Mouse (Mus musculus) cortical plate, adult 2 months (tissue): ENCODE measurements around the gene Kmt2a. TPM values are rescaled to one million over a fixed set of nuclear protein-coding genes. Genes with fewer than 3 reads are reported as not detected.
A peak's percentile ranks its signal among the peaks of the same experiment; 100 is the strongest.

Experiments
- H3K27ac ChIP-seq: fragments of 200-500 bp; 2 replicates; pipeline ENCODE4 v1.5.1; 2012; ENCODE audit warnings: low read length, control low read depth, inconsistent platforms; ENCODE audit not compliant: insufficient read depth
- H3K4me1 ChIP-seq: fragments of 200-500 bp; 2 replicates; pipeline ENCODE4 v1.6.1; 2011; ENCODE audit warnings: low read length; ENCODE audit not compliant: control insufficient read depth, insufficient read depth
- H3K4me3 ChIP-seq: fragments of 200-500 bp; 2 replicates; pipeline ENCODE4 v1.5.1; 2011; ENCODE audit warnings: mild to moderate bottlenecking, low read length, control low read depth; ENCODE audit not compliant: insufficient read depth
- CTCF ChIP-seq: fragments of 200-500 bp; IDR thresholded peaks from 2 replicates; pipeline ENCODE4 v1.5.1; 2011; ENCODE audit warnings: mild to moderate bottlenecking, control low read depth, low read length; ENCODE audit not compliant: insufficient read depth; ENCODE audit errors: extremely low read depth
- POLR2A ChIP-seq: fragments of 200-500 bp; IDR thresholded peaks from 2 replicates; pipeline ENCODE4 v1.6.1; 2011; ENCODE audit warnings: mild to moderate bottlenecking, low read length, control low read depth; ENCODE audit not compliant: insufficient read depth; ENCODE audit errors: extremely low read depth
- polyA plus RNA-seq: library from polyadenylated mRNA; depleted of rRNA; stranded (reverse); fragments of >200 nt; gene quantifications from 2 replicates; pipeline ENCODE4 v1.2.3, GENCODE M21; 2012

Gene Kmt2a
- polyA plus RNA-seq, 1 experiment, result 28.6 TPM

DNA sequence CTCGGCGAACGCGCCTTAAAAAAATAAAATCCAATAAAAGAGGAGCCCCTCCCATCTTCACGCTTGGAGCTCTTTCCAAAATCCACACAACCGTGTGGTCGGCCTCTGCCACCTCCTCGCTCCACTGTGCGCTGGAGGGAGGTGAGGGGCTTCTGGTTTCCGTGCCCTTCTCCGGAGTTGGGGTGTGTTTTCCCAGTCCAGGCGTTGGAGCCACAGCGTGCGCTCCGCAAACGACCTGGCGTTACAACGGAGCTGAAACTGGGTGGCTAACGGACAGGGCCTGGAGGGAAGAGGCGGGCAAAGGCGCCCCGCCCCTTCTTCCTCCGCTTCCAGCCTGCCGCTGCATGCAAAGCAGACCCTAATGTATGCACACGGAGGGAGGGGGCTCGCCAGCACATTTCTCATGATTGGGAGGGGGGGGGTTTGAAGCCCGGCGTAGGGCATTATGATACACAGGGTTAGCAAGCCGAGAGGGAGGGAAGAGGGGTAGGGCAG lies 892 bp upstream of the Kmt2a start:
- TF ChIP-seq POLR2A, result peak; percentile 81; the same call in 1 of the 2 replicates
- no peak for TF ChIP-seq CTCF
- H3K4me1 ChIP-seq, result peaks cover 7% of the 10 kb centered on the region
- peak overlapping the region; percentile 61 for H3K4me3 ChIP-seq

GRCm38 (mm10) chr9:44880309-44881081 lies 601 bp downstream of the Kmt2a start:
- Histone ChIP-seq H3K27ac (peak overlapping the region; percentile 92), H3K4me3 (peak overlapping the region; percentile 61), H3K4me1 (peaks cover 12% of the 10 kb centered on the region)
- TF ChIP-seq CTCF (no peak), POLR2A (no peak)

More for the DNA sequence above, 892 bp upstream of the Kmt2a start:
- peak overlapping the region; percentile 44 for H3K27ac ChIP-seq

DNA sequence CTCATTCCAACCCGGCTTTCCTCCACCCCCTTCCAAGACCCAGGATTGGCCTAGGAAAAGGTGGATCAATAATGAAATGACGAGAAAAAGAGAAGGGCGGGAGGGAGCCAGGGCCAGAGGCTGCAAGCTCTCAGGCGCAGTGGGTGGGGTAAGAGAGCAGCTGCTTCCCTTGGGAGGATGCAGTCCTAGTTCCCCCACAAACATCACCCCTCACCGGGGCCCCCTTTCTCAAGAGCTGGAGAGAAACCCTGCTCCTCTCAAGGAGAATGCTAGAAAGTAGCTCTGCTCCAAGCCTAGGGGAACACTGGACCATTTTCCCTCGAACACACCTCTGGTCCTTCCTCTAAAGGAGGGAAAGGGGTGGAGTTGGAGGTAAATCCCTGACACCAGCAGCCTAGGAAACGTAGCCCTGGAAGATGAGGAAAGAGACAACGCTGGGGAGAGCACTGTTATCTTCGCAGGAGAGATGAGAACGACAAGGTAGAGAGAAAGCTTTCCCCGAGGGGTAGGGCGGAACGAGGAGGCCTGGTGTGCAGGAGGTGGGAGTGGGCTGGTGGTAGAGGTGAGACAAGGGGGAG lies 1.3 kb downstream of the Kmt2a start:
- Histone ChIP-seq H3K4me1 (peaks cover 15% of the 10 kb centered on the region), H3K4me3 (peak overlapping the region; percentile 61), H3K27ac (no peak overlapping the region)
- TF ChIP-seq CTCF (no peak), POLR2A (0 out of 2 replicates have a peak, but pooled peaks have one; percentile 11)

GRCm38 (mm10) chr9:44878776-44879500 lies 2.2 kb downstream of the Kmt2a start:
- TF ChIP-seq CTCF (no peak), POLR2A (no peak)
- peak overlapping the region; percentile 61 for H3K4me3 ChIP-seq
- H3K4me1 ChIP-seq, result peaks cover 17% of the 10 kb centered on the region
- no peak overlapping the region for H3K27ac ChIP-seq

- Histone ChIP-seq H3K27ac (no peak overlapping the region), H3K4me1 (peaks cover 15% of the 10 kb centered on the region), H3K4me3 (peak overlapping the region; percentile 61)
- TF ChIP-seq CTCF (no peak), POLR2A (no peak)
These were observed 3.4 kb downstream of the Kmt2a start for GRCm38 (mm10) chr9:44877686-44878085.

- Histone ChIP-seq H3K4me1 (peaks cover 18% of the 10 kb centered on the region), H3K4me3 (no peak overlapping the region), H3K27ac (no peak overlapping the region)
- TF ChIP-seq CTCF (no peak), POLR2A (no peak)
These were observed 5.6 kb downstream of the Kmt2a start for GRCm38 (mm10) chr9:44875476-44875875.

GRCm38 (mm10) chr9:44874198-44874597 lies 6.9 kb downstream of the Kmt2a start:
- Histone ChIP-seq H3K27ac (no peak overlapping the region), H3K4me3 (no peak overlapping the region), H3K4me1 (peaks cover 21% of the 10 kb centered on the region)
- TF ChIP-seq CTCF, result no peak
- no peak for TF ChIP-seq POLR2A

- Histone ChIP-seq H3K4me3 (no peak overlapping the region), H3K4me1 (peaks cover 23% of the 10 kb centered on the region), H3K27ac (no peak overlapping the region)
- TF ChIP-seq POLR2A, result no peak
- TF ChIP-seq CTCF, result no peak
These were observed 7.4 kb downstream of the Kmt2a start for GRCm38 (mm10) chr9:44873665-44874064.

DNA sequence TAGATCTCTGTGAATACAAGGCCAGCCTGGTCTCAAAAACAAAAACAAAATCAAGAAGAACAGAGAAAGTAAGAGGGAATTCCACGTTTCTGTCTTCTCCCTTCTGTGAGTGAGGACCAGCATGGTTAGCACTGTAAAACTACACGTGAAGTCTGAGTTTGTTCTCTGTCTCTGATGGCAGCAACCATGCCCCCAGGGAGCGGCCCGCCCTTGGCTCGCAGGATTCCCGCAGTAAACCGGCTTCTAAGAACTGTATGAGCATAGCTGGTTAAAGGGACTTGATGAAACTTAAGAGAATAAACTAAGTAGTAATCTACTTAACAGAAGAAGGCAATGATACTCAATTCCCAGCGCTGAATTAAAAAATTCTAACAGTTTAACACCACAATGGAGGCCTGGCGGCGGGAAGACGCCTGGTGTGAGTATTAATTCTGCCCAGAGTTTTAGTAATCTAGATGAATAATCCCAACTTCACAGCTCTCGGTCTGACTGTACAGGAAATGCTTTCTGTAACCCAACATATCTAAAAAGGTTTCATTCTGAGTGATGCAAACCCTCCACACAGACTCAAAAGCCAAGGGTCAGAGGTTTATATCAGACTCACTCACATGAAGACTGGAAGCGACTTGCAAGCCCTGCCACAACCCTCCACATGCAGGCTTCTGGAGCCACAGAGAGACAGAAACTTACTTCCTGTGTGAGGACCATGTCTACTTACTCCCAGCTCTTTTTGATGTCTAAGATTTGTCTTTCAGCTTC lies 12.6 kb downstream of the Kmt2a start:
- peaks cover 12% of the 10 kb centered on the region for H3K4me1 ChIP-seq
- H3K27ac ChIP-seq, result no peak overlapping the region
- H3K4me3 ChIP-seq, result no peak overlapping the region
- TF ChIP-seq POLR2A, result no peak
- TF ChIP-seq CTCF, result no peak

DNA sequence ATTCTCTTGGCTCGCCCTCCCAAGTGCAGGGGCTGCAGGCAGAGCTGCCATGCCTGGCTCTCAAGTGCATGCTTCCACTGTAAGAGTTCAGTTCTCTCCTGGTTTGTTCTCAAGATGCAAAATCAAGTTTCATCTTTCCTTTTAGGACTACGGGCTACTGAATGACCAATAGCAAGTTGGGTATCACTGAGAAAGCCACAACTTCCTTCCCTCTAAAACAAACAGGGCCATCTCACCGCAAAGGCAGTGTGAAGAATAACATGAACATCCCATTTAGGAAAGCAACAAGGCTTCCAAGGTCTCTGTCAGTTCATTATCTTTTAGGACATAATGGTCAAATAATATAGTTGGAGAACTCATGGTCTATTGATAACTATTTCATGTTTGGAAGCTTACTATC lies 13.4 kb downstream of the Kmt2a start:
- no peak for TF ChIP-seq CTCF
- Histone ChIP-seq H3K4me1 (peaks cover 12% of the 10 kb centered on the region), H3K27ac (no peak overlapping the region), H3K4me3 (no peak overlapping the region)
